Mouse (Mus musculus) midbrain, embryonic 14.5 days (tissue): ENCODE measurements around the gene Ttc39d. TPM values are rescaled to one million over a fixed set of nuclear protein-coding genes. Genes with fewer than 3 reads are reported as not detected.

Experiments
- ATAC-seq: fragments of 200-750 bp; cut with Nextera tagmentation; 2 replicates; pipeline ENCODE4 v1.8.0; 2017; ENCODE audit warnings: moderate number of reproducible peaks, moderate library complexity; ENCODE audit not compliant: low FRiP score, low TSS enrichment
- DNase-seq: peaks from one replicate; pipeline ENCODE4 v3.0.0-alpha.2; 2015
- H3K27ac ChIP-seq: fragments of 300-500 bp; sonication (generic); replicated peaks from 2 replicates; pipeline ENCODE4 v1.5.1; 2014; ENCODE audit warnings: mild to moderate bottlenecking, low read depth, low read length, moderate library complexity
- H3K27me3 ChIP-seq: fragments of 300-500 bp; sonication (generic); 2 replicates; pipeline ENCODE4 v1.6.1; 2014; ENCODE audit warnings: low read length, control low read depth, mixed read lengths; ENCODE audit not compliant: control insufficient read depth, insufficient read depth
- H3K36me3 ChIP-seq: fragments of 300-500 bp; sonication (generic); 2 replicates; pipeline ENCODE4 v1.6.1; 2014; ENCODE audit warnings: low read length, control low read depth; ENCODE audit not compliant: control insufficient read depth, insufficient read depth
- H3K4me1 ChIP-seq: fragments of 300-500 bp; sonication (generic); 2 replicates; pipeline ENCODE4 v1.6.1; 2014; ENCODE audit warnings: mild to moderate bottlenecking, antibody characterized with exemption, low read length, control low read depth; ENCODE audit not compliant: control insufficient read depth, insufficient read depth
- H3K4me2 ChIP-seq: fragments of 300-500 bp; sonication (generic); 2 replicates; pipeline ENCODE4 v1.6.1; 2014; ENCODE audit warnings: mild to moderate bottlenecking, low read length, moderate library complexity
- H3K4me3 ChIP-seq: fragments of 300-500 bp; sonication (generic); replicated peaks from 2 replicates; pipeline ENCODE4 v1.5.1; 2014; ENCODE audit warnings: low read depth, low read length
- H3K9ac ChIP-seq: fragments of 300-500 bp; sonication (generic); replicated peaks from 2 replicates; pipeline ENCODE4 v1.6.1; 2014; ENCODE audit warnings: mild to moderate bottlenecking, low read length, moderate library complexity
- H3K9me3 ChIP-seq: fragments of 300-500 bp; sonication (generic); 2 replicates; pipeline ENCODE4 v1.6.1; 2016; ENCODE audit warnings: low read length, control low read depth, mixed read lengths; ENCODE audit not compliant: control insufficient read depth
- WGBS: fragments of 180-500 bp; shearing (Covaris S2); extraction: QIAGEN DNeasy Blood & Tissue Kit; methylation state at CpG from one replicate; pipeline ENCODE4 v1.1.7; 2014; 5-methylcytosine and 5-hydroxymethylcytosine counted together
- polyA plus RNA-seq: library from polyadenylated mRNA; unstranded; fragments of >200 nt; fragmentation: Nextera tagmentation; extraction: Ambion mirVana; gene quantifications from 2 replicates; pipeline ENCODE4 v1.2.1, GENCODE M21; 2014

The Ttc39d gene
- polyA plus RNA-seq, 1 experiment from 2014 or later, result 0.11 TPM

DNA sequence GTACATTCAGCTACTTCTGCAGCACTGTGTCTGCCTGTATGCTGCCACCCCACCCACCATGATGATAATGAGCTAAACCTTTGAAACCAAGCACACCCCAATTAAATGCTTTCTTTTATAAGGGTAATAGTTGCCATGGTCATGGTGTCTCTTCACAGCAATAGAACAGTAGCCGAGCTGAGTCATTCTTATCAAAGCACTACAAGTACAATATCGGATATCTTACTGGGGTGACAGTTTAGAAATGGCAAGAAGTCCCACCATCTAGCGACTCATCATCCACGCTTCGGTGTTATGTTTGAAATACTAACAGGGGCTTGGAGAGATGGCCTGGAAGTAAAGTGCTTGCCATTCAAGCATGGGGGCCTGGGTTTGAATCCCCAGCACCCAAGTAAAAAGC lies 26.6 kb downstream of the Ttc39d start:
- Histone ChIP-seq H3K36me3 (peaks cover 38% of the 10 kb centered on the region), H3K27ac (no peak overlapping the region), H3K4me2 (no peak overlapping the region), H3K9me3 (no peaks in the 10 kb centered on the region), H3K9ac (no peak overlapping the region), H3K27me3 (no peaks in the 10 kb centered on the region), H3K4me3 (no peak overlapping the region), H3K4me1 (no peaks in the 10 kb centered on the region)
- DNase-seq, result no peak
- ATAC-seq, result no peak
- WGBS, result 96% methylated on average over 5 of the region's 5 CpGs

DNA sequence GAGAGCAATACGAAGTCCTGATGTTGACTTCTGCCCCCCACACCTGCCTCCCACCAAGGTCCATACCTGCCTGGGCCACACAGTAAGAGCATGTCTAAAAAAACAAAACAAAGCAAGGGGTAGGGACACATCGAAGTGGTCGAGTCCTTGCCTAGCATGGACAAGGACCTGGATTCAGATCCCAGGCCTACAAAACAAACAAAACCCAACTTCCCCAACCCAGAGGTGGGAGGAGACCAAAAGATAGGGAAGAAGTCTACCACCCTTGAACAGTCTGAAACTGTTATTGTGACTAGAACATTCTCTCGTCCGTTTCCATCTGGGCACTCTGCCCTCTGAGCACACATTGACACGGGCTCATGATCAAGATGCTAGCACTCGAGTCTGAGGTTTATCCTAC lies 27.1 kb downstream of the Ttc39d start:
- Histone ChIP-seq H3K27ac (no peak overlapping the region), H3K9me3 (no peaks in the 10 kb centered on the region), H3K4me1 (no peaks in the 10 kb centered on the region), H3K27me3 (no peaks in the 10 kb centered on the region), H3K36me3 (peaks cover 42% of the 10 kb centered on the region), H3K4me2 (no peak overlapping the region), H3K4me3 (no peak overlapping the region), H3K9ac (no peak overlapping the region)
- ATAC-seq (no peak), DNase-seq (no peak)
- WGBS, result 91% methylated on average over 7 of the region's 7 CpGs

DNA sequence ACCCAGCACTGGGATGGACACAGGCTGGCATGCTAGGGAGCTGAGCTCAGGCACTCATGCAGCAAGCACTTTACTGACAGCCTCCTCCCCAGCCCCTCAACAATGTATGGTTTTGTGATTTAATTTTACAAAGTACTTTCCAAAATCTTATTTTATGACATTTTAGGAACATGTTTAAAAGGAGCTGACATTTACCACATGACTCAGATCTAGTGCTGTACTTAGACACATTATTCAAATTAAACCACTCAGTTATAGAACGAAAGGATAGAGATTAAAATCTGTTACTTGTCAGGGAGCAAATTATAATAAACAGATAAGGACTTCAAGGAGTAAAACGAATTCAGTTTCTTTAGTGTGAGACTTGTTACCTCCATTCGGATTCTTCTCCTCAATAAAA lies 28.2 kb downstream of the Ttc39d start:
- Histone ChIP-seq H3K27ac (no peak overlapping the region), H3K4me3 (no peak overlapping the region), H3K9me3 (no peaks in the 10 kb centered on the region), H3K9ac (no peak overlapping the region), H3K27me3 (no peaks in the 10 kb centered on the region), H3K4me2 (no peak overlapping the region), H3K36me3 (peaks cover 51% of the 10 kb centered on the region), H3K4me1 (no peaks in the 10 kb centered on the region)
- WGBS, result 86% methylated on average over 3 of the region's 3 CpGs
- ATAC-seq (no peak), DNase-seq (no peak)

DNA sequence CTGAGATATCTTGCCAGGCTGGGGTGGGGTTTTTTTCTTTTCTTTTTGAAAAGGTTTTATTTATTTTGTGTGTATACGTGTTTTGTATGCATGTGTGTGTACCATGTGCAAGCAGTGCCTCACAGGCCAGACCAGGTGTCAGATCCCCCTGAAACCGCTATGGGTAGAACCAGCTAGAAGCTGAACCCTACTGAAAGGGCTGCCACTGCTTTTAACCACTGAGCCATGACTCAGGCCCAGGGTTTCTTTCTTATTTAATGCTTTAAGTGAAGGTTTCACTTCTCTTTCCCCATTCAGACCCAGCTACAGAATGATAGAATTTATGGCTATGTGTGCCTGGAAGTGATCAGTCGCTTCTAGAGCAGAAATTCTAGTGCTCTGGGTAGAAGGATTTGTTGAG lies 29.5 kb downstream of the Ttc39d start:
- Histone ChIP-seq H3K27me3 (no peaks in the 10 kb centered on the region), H3K27ac (no peak overlapping the region), H3K4me1 (no peaks in the 10 kb centered on the region), H3K36me3 (peaks cover 62% of the 10 kb centered on the region), H3K4me2 (no peak overlapping the region), H3K9ac (no peak overlapping the region), H3K4me3 (no peak overlapping the region), H3K9me3 (no peaks in the 10 kb centered on the region)
- WGBS, result 96% methylated on average over 3 of the region's 3 CpGs
- no peak for DNase-seq
- no peak for ATAC-seq

DNA sequence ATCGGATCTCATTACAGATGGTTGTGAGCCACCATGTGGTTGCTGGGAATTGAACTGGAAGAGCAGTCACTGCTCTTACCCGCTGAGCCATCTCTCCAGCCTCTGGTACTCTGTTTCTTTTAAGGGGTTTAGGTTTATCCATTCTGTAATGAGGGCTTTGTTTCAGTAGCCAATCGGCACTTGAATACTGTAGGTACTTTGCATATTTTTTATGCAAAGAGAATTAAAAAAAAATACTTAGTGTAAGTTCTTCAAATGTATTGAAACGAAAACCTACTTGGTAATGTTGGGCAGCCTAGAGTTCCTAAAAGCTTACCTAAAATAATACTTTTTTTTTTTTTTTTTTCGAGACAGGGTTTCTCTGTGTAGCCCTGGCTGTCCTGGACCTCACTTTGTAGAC lies 30.2 kb downstream of the Ttc39d start:
- H3K36me3 ChIP-seq, result peaks cover 69% of the 10 kb centered on the region
- WGBS, result 93% methylated on average over 5 of the region's 5 CpGs

DNA sequence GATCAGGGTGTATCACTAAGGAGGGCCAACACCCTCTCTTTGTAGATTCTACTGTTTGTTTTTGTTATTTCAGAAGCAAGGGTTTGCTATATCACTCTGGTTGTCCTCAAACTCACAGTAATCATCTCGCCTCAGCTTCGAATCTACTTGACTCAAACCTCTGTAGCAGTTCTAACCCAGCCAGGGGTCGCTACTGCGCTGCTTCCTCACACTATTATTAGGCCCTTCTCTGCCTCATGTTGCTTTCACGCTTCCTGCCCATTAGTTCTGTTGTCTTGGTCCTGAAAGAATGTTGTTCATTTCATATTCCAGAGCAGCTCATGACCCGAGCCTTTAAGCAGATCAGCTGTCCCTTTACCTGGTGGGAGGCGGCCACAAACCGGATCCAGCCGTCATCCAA lies 34.3 kb downstream of the Ttc39d start:
- Histone ChIP-seq H3K4me1 (no peaks in the 10 kb centered on the region), H3K27me3 (no peaks in the 10 kb centered on the region), H3K4me3 (no peak overlapping the region), H3K9ac (no peak overlapping the region), H3K27ac (no peak overlapping the region), H3K36me3 (peaks cover 95% of the 10 kb centered on the region), H3K4me2 (no peak overlapping the region), H3K9me3 (no peaks in the 10 kb centered on the region)
- DNase-seq, result no peak
- 93% methylated on average over 9 of the region's 9 CpGs for WGBS
- ATAC-seq, result no peak

More for the DNA sequence above, 30.2 kb downstream of the Ttc39d start:
- no peak overlapping the region for H3K4me2 ChIP-seq
- H3K9ac ChIP-seq, result no peak overlapping the region
- DNase-seq, result no peak
- no peaks in the 10 kb centered on the region for H3K27me3 ChIP-seq
- H3K27ac ChIP-seq, result no peak overlapping the region
- H3K4me3 ChIP-seq, result no peak overlapping the region
- no peak for ATAC-seq
- no peaks in the 10 kb centered on the region for H3K4me1 ChIP-seq
- no peaks in the 10 kb centered on the region for H3K9me3 ChIP-seq

DNA sequence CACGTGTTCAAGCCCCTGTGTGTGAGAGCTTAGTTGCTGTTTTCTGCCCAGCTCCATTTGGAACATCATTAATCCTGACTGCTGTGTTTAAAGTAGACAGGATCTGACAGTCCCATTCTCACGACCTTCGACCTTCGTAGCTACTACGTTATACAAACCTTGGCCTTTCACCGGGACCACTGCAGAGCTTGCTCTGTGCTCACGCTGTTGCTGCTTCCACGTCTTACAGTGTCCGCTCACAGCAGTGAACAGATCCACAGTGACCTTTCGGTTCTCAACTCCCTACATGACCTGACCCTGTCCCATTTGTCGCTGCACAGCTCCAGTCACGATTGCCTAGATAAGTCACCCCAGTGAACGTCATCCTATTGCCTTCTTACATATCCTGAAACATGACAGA lies 35.9 kb downstream of the Ttc39d start:
- 80% methylated on average over 13 of the region's 13 CpGs for WGBS
- Histone ChIP-seq H3K36me3 (peaks cover 97% of the 10 kb centered on the region), H3K4me2 (no peak overlapping the region), H3K4me3 (no peak overlapping the region), H3K27me3 (no peaks in the 10 kb centered on the region), H3K9me3 (no peaks in the 10 kb centered on the region), H3K27ac (no peak overlapping the region), H3K4me1 (no peaks in the 10 kb centered on the region), H3K9ac (no peak overlapping the region)
- DNase-seq, result no peak
- ATAC-seq, result no peak

DNA sequence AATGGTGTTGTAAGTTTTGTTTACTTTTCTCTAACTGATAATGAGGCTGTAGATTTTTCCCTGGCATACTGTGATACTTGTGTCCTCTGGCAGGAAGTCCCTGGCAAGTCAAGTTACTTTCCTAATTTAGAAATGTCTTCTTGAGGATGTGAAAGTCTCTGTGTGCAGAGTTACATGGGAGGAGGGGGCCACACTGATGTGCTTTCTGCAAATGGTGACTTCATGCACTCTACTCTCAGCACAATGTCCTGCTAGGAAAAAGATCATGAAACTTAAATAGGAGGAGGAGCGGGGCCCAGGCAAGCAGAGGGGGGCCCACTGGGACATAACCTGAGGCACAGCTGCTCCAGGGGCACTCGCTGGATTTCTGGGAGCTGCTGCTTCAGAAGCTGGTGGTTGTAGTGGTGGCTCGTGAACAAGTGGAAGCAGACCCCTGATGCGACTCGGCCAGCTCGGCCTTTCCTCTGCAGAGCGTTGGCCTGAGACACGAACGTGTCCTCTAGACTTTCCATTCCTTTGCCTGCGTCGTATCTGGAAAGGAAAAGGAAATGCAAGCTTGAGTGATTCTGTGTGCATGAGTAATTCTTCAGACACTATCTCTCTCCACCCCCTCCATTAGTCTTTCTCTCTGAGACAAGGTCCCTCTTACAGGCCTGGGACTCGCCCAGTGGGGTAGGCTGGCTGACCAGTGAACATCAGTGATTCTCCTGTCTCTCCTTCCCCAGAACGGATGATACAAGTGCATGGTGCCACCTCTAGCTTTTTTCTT lies 45.7 kb downstream of the Ttc39d start:
- H3K27me3 ChIP-seq, result no peaks in the 10 kb centered on the region
- no peak overlapping the region for H3K9ac ChIP-seq
- peaks cover 98% of the 10 kb centered on the region for H3K36me3 ChIP-seq
- H3K4me2 ChIP-seq, result no peak overlapping the region
- H3K4me3 ChIP-seq, result no peak overlapping the region
- 75% methylated on average over 13 of the region's 13 CpGs for WGBS
- ATAC-seq (no peak), DNase-seq (no peak)
- no peak overlapping the region for H3K27ac ChIP-seq
- no peaks in the 10 kb centered on the region for H3K9me3 ChIP-seq
- H3K4me1 ChIP-seq, result no peaks in the 10 kb centered on the region

DNA sequence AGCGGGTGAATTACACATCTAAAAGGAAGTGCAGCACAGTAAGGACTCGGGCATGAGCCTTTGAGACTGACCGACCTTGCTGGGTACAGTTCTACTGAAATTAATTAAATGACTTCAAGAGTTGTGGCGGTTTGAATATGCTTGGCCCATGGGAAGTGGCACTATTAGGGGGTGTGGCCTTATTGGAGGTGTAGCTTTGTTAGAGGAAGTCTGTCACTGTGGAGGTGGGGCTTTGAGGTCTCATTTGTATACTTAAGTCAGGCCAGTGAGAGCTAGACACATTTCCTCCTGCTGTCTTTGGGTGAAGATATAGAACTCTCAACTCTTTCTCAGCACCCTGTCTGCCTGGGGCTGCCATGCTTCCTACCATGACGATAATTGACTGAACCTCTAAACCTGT lies 47.2 kb downstream of the Ttc39d start:
- Histone ChIP-seq H3K4me2 (no peak overlapping the region), H3K27ac (no peak overlapping the region), H3K4me1 (no peaks in the 10 kb centered on the region), H3K4me3 (no peak overlapping the region), H3K9ac (no peak overlapping the region), H3K9me3 (no peaks in the 10 kb centered on the region), H3K27me3 (no peaks in the 10 kb centered on the region), H3K36me3 (peaks cover 97% of the 10 kb centered on the region)
- ATAC-seq (no peak), DNase-seq (no peak)
- WGBS, result 95% methylated on average over 5 of the region's 5 CpGs
